Mouse (Mus musculus): ENCODE results near the gene St6galnac6.

DNA sequence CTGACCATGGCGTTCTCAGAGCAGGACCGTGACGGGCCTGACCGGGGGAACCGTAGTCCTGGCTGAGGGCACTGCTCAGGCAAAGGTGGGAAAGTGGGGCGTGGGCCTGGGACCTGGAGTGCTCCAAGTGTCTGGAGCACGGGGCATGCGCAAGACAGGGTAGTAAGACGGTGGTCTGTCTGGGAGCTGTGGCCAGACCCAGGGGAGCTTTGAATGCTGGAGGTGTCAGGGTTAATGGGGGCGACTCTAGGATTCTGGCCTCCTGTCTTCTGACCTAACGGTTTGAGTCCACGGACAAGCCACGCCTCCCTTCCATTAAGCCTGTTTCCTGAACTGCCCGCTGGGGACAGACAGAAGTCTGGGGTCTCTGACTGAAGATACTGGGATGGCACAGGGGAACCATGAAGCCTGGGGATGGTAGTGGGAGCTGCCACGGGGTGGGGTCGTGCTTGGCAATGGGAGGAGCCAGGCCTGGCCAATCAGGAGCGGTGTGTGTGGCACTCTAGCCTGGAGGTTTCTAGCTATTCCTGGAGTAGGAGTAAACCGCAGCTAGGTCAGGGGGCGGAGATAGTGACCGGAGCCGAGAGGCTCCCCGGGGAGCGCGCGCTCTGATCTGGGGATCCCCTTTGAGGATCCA, 8.8 kb downstream of the St6galnac6 start:
- TF ChIP-seq CTCF (IDR thresholded peaks at IDR 0.05; ENCODE audit: borderline replicate concordance, insufficient read depth, low read length) = no peak
- TF ChIP-seq POLR2A (IDR thresholded peaks at IDR 0.05; ENCODE audit: low read depth, low read length) = no peak; the same call in 1 of the 2 replicates

Measured in embryonic fibroblast, embryonic 13.5 days (primary cell).